Mouse (Mus musculus): ENCODE measurements at regions not wholly inside any gene's neighbourhood (a gene's known extent, or its start where the extent isn't known, plus 50 kb on each side); places are given as distances from the start of the nearest gene placed in this dataset.

GRCm38 (mm10) chr14:46461960-46462359 lies 71.5 kb upstream of the Bmp4 start:
- H3K4me3 ChIP-seq (ENCODE audit: low read depth, low read length): no peak overlapping the region
- H3K36me3 ChIP-seq (ENCODE audit: control insufficient read depth, insufficient read depth, low read length): no peaks in the 10 kb centered on the region
- no peaks in the 10 kb centered on the region for H3K4me1 ChIP-seq (replicated peaks; ENCODE audit: control insufficient read depth, insufficient read depth, low read length)
- 88% methylated on average over 4 of the region's 4 CpGs for WGBS
- no peaks in the 10 kb centered on the region for H3K27me3 ChIP-seq (replicated peaks; ENCODE audit: control insufficient read depth, insufficient read depth, low read length)
- no peak overlapping the region for H3K9ac ChIP-seq (ENCODE audit: low read depth, low read length)
- H3K4me2 ChIP-seq: no peak overlapping the region
- DNase-seq (ENCODE audit: low spot score) (no peak), ATAC-seq (replicated peaks; ENCODE audit: low FRiP score) (no peak)
- H3K27ac ChIP-seq (ENCODE audit: low read depth, low read length): no peak overlapping the region
- H3K9me3 ChIP-seq (ENCODE audit: control insufficient read depth, low read length): no peaks in the 10 kb centered on the region

- H3K4me2 ChIP-seq: no peak overlapping the region
- 68% methylated on average over 6 of the region's 6 CpGs for WGBS
- no peak overlapping the region for H3K27ac ChIP-seq (ENCODE audit: low read depth, low read length)
- no peaks in the 10 kb centered on the region for H3K27me3 ChIP-seq (replicated peaks; ENCODE audit: control insufficient read depth, insufficient read depth, low read length)
- no peaks in the 10 kb centered on the region for H3K36me3 ChIP-seq (ENCODE audit: control insufficient read depth, insufficient read depth, low read length)
- no peak overlapping the region for H3K4me3 ChIP-seq (ENCODE audit: low read depth, low read length)
- no peak overlapping the region for H3K9ac ChIP-seq (ENCODE audit: low read depth, low read length)
- no peak for ATAC-seq (replicated peaks; ENCODE audit: low FRiP score)
- DNase-seq (ENCODE audit: low spot score): no peak
- no peaks in the 10 kb centered on the region for H3K9me3 ChIP-seq (ENCODE audit: control insufficient read depth, low read length)
- H3K4me1 ChIP-seq (replicated peaks; ENCODE audit: control insufficient read depth, insufficient read depth, low read length): no peaks in the 10 kb centered on the region
Measured at GRCm38 (mm10) chr14:46454500-46454899, 64.0 kb upstream of the Bmp4 start.

- Histone ChIP-seq H3K4me2 (no peak overlapping the region), H3K27me3 (replicated peaks; ENCODE audit: control insufficient read depth, insufficient read depth, low read length) (no peaks in the 10 kb centered on the region), H3K4me3 (ENCODE audit: low read depth, low read length) (no peak overlapping the region), H3K27ac (ENCODE audit: low read depth, low read length) (no peak overlapping the region), H3K4me1 (replicated peaks; ENCODE audit: control insufficient read depth, insufficient read depth, low read length) (no peaks in the 10 kb centered on the region), H3K9me3 (ENCODE audit: control insufficient read depth, low read length) (no peaks in the 10 kb centered on the region), H3K9ac (ENCODE audit: low read depth, low read length) (no peak overlapping the region), H3K36me3 (ENCODE audit: control insufficient read depth, insufficient read depth, low read length) (no peaks in the 10 kb centered on the region)
- no peak for ATAC-seq (replicated peaks; ENCODE audit: low FRiP score)
- DNase-seq (ENCODE audit: low spot score): no peak
- WGBS: 89% methylated on average over 6 of the region's 6 CpGs
Measured at GRCm38 (mm10) chr14:46441696-46442095, 51.2 kb upstream of the Bmp4 start.

Data from liver, embryonic 11.5 days (tissue).